Mouse (Mus musculus) monocyte, adult 5-6 weeks (primary cell): Measurements from ENCODE around the gene Zfp651. TPM values are rescaled to one million over a fixed set of nuclear protein-coding genes. Genes with fewer than 3 reads are reported as not detected.

Source experiments
- ATAC-seq: fragments of 153-309, 156-312 bp; replicated peaks from 2 replicates; pipeline ENCODE4 v1.8.0; 2017; ENCODE audit warnings: mild to moderate bottlenecking; ENCODE audit not compliant: low TSS enrichment, insufficient number of reproducible peaks, severe bottlenecking, poor library complexity, low FRiP score
- total RNA-seq: library from RNA; stranded (forward); fragments of 200-1000, 200-491, 200-594 nt; gene quantifications from 3 replicates; pipeline ENCODE4 v1.2.3, GENCODE M21; 2017

The Zfp651 gene
- total RNA-seq, 1 experiment from 2014 or later, result not detected

GRCm38 (mm10) chr9:121761091-121761665, 2.0 kb downstream of the Zfp651 start:
- no peak for ATAC-seq

DNA sequence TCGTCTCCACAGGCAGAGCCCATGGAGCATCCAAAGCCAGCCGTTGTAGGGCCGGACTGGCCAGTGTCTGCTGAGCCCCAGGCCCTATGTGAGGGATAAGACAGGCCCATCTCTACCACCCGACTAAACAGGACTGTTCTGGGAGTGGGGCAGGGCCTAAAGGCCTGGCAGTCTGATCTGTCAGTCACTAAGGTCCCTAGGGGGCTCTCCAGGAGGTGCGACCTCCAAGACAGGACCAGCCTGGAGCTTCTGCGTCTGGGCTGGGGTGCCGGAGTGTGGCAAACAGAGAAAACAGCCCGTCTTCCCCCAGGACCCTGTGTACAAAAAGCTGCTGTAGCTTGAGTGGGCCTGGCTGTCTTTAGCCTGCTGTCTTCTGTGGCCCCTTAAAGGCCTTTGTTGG, 2.7 kb downstream of the Zfp651 start:
- no peak for ATAC-seq

DNA sequence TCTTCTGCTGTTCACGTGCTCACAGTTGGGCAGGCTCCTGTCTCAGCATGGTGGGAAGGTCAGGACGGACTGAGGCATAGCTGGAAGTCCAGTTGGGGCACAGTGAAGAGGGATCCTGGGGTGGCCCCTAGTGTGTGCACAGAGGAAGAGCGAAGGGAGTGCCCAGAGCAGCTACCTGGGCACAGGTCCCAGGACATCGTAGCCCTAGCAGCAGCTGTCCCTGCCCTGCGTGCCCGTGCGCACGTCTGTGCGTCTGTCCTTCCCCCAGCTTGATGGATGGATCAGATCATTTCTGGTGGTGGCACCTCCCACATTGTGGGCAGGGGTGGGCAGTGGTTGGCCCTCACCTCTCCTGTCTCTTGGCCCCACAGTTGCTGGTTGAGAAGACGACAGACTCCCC, 3.1 kb downstream of the Zfp651 start:
- ATAC-seq, result no peak

GRCm38 (mm10) chr9:121762761-121763160, 3.6 kb downstream of the Zfp651 start:
- ATAC-seq, result no peak

DNA sequence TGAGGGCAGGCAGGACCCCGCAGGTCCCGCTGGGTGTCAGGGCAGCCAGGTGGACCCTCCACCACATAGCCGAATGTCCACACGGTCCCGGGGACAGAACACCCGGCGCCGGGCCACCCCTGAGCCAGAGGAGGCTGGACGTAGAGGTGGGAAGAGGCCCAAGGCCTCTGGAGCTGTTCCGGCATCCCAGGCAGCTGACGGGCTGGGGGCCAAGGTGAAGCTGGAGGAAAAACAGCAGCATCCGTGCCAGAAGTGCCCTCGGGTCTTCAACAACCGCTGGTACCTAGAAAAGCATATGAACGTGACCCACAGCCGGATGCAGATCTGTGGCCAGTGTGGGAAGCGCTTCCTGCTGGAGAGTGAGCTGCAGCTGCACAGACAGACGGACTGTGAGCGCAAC, 4.6 kb downstream of the Zfp651 start:
- no peak for ATAC-seq

- no peak for ATAC-seq
These were observed 6.2 kb downstream of the Zfp651 start for GRCm38 (mm10) chr9:121765166-121765855.

DNA sequence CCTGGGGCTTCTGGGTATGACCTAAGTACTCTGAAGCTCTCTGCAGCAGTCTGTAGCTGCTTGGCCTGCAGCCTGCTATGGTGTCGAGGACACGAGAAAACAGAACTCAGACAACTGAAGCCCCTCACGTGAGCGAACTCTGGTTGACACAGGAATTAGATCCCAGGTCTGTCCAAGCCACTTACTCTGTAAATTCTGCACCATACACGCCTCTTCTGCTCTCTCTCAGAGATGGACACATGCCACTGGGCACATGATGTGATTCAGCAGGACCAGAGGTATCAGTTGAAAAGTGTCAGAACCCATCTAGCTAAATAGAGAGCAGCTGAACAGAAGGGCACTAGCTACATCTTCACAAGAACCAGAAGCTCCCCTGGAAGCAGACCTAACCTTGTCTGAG, 13.3 kb downstream of the Zfp651 start:
- ATAC-seq, result no peak

DNA sequence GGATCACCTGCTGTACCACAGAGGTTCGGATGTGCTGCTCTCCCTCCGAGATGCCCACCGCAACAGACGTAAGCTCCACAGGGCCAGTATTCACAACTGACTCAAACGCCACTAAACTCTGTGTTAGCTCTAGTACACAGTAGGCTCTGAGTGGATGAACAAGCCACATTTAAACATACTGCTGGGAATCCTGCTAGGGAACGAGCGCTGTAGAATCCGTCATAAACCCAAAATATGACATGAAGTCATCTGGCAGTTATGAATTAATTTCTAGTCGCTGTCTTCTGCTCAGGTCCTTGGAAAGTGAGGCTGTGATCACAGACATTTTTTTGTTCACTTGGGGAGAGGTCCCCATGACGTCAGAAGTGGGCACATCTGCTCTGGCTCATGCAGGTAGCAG, 16.8 kb downstream of the Zfp651 start:
- ATAC-seq, result no peak

DNA sequence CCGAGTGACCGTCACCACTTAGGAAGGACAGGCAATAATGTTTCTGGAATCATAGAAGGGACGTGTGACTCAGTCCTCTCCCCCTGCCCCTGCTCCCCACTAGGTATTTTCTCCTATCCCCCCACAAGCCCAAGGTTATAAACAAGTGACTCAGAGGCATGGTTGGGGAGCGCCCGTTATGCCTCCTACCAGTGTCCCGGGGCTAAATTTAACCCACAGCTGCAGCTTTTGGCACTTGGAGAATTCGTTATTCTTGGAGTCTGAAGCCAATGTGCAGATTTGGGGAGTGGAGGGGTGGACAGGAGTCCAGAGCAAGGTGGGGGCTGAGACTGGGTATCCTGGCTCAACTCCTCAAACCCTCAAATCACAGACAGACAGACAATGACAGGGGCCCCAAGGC, 17.4 kb downstream of the Zfp651 start:
- ATAC-seq, result no peak

DNA sequence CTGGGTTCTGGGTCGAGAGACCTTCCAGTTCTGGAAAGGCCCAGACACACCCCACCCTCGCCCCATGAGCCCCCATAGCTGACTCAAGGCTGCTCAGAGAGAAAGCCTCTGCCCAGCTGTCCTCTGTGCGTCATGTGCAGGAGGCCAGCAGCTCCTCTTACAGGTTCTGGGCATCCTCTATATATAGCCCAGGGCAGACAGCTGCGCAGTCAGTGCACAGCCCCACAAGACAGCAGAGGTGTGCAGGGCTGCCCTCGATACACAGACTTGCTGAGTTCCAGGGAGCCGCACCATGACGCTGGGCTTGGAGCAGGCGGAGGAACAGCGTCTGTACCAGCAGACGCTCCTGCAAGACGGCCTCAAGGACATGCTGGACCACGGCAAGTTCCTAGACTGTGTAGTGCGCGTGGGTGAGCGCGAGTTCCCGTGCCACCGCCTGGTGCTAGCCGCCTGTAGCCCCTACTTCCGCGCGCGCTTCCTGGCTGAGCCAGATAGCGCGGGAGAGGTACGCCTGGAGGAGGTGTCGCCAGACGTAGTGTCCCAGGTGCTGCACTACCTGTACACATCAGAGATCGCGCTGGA, 18.4 kb downstream of the Zfp651 start, which contains the start of gene Klhl40:
Gene Klhl40 (plus strand): TSS at position 124 of the 582 bp plus-strand sequence.
- ATAC-seq, result no peak

DNA sequence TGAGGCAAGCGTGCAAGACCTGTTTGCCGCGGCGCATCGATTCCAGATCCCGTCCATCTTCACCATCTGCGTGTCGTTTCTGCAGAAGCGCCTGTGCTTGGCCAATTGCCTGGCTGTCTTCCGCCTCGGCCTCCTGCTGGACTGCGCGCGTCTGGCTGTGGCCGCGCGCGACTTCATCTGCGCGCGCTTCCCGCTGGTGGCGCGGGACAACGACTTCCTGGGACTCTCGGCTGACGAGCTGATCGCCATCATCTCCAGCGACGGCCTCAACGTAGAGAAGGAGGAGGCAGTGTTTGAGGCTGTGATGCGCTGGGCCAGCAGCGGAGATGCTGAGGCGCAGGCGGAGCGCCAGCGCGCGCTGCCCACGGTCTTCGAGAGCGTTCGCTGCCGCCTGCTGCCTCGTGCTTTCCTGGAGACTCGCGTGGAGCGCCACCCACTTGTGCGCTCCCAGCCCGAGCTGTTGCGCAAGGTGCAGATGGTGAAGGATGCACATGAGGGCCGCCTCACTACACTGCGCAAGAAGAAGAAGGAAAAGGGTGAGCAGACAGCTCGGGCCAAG, 19.0 kb downstream of the Zfp651 start:
- no peak for ATAC-seq

GRCm38 (mm10) chr9:121784801-121785200, 25.7 kb downstream of the Zfp651 start:
- no peak for ATAC-seq

GRCm38 (mm10) chr9:121785261-121785660, 26.1 kb downstream of the Zfp651 start:
- ATAC-seq, result no peak

DNA sequence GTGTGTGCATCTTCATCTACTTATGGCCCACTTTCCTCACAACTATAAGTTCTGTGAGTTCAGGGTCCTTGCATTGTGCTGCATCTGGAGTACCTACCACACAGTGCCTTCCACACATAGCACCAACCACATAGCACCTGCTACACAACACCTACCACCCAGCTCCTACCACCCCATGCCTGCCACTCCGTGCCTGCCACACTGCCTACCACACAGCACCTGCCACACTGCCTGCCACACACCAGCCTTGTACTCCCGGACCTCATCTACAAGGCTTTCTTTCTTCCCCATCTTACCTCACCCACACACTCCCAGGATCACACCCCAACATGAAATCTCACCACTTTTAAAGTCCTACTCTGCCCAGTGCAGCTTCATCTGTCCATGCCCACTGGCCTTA, 27.2 kb downstream of the Zfp651 start:
- no peak for ATAC-seq

- ATAC-seq, result no peak
These were observed 32.1 kb downstream of the Zfp651 start for GRCm38 (mm10) chr9:121791206-121791605.

DNA sequence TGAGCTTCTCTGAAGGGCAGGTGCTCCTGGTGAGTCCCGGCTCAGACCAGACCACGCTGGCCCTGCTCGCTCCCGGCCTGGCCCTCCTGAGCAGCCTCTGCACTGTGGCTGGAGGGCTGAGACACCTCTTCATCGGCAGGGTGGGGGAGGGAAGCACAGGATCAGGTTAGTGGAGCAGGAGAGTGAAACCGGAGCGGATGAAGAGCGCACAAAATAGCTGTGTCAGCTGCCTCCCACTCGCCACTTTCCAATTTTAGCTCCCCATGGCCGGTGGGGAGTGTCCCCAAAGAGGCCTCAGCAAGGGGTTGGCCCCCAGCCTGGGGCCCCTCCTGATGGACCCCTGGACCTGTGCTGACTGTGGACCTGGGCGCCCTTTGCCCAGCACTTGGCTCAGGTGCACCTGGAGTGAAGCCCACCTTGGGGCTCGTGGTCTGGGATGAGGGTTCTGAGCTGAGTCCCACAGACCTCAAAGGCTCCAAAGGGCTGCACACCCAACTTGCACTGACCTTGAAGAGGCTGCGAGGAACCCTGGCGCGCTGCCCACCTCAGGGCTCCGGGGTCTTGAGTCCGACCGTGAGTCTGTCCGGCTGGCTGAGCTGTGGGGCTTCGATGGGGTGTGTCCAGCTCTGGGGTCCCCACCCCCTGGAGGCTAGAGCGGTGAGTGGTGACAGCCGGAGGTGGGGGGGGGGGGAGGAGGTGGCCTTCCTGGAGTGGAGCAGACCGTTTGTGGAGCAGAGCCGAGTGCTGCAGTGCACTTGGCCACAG, 32.8 kb downstream of the Zfp651 start, which contains the start of gene Hhatl:
Gene Hhatl (minus strand): TSS at position 751 of the 765 bp plus-strand sequence.
- ATAC-seq, result no peak

GRCm38 (mm10) chr9:121794972-121795539, 35.9 kb downstream of the Zfp651 start:
- no peak for ATAC-seq

GRCm38 (mm10) chr9:121797722-121798121, 38.6 kb downstream of the Zfp651 start:
- no peak for ATAC-seq
